Mouse (Mus musculus) R1 (cell line): ENCODE results near the gene Snx14.

Experiments used
- DNase-seq: peaks from one replicate; pipeline ENCODE4 v3.0.0-alpha.2; 2018; ENCODE audit warnings: low read depth, low spot score

Gene Snx14

GRCm38 (mm10) chr9:88380542-88380941, 58.2 kb downstream of the Snx14 start:
- DNase-seq = no peak

GRCm38 (mm10) chr9:88380076-88380475, 58.7 kb downstream of the Snx14 start:
- DNase-seq = no peak

DNA sequence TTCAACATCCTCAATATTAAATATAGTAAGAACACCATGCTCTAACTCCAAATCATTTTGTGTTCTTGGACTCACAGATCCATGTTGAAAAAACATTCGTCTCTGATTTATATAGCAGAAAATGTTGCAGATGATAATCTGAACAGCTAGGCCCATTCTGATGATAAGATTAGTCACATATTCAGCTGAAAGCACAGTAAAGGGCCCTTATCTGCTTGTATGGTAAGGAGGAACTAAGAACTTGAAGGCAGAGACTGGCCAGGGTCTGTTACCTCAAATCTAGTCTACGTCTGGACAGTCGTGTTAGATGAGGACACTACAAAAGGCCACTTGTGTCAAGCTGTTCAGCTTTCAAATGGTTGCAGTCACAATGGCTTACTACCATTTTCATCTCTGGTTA, 59.7 kb downstream of the Snx14 start:
- no peak for DNase-seq

- DNase-seq = no peak
Observed at GRCm38 (mm10) chr9:88377483-88377882, 61.3 kb downstream of the Snx14 start.

GRCm38 (mm10) chr9:88373001-88373400, 65.8 kb downstream of the Snx14 start:
- DNase-seq = peak; percentile 15

- DNase-seq = no peak
Observed at GRCm38 (mm10) chr9:88371201-88371600, 67.6 kb downstream of the Snx14 start.

- no peak for DNase-seq
Observed at GRCm38 (mm10) chr9:88369666-88370065, 69.1 kb downstream of the Snx14 start.

DNA sequence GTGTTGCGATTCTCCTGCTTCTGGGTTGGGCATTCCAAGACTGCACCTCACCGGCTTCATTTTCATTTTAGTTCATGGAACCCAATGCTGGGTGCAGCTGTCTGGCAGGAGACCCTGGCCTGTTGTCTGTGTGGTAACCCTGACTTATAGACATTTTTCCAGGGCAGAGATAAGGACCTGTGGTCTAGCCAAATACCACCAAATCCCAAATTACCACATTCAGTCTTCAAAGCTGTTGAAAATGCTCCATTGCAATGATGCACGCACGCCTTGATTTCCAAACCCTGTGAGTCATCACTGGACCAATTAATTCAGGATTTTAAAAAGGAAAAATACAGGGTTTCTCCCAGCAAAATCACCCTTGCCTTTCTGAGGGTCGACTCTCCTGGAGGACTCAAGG, 70.3 kb downstream of the Snx14 start:
- DNase-seq = no peak

DNA sequence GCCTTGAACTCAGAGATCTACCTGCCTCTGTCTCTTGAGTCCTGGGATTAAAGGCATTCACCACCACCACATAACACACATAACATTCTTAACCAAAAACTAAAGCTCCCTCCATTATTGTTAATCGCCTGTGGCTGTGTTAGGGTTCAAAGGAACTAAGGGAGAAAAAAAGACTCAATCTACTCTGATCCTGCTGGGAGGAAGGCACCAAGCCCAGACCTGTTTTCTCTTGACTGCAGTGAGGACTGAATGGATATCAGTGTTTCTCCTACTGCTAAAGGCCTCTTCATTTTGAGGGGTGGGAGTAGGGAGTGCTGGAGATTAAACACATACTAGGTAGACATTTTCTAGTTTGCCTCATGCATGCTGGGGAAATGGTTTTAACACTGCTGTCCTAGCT, 71.0 kb downstream of the Snx14 start:
- no peak for DNase-seq

DNA sequence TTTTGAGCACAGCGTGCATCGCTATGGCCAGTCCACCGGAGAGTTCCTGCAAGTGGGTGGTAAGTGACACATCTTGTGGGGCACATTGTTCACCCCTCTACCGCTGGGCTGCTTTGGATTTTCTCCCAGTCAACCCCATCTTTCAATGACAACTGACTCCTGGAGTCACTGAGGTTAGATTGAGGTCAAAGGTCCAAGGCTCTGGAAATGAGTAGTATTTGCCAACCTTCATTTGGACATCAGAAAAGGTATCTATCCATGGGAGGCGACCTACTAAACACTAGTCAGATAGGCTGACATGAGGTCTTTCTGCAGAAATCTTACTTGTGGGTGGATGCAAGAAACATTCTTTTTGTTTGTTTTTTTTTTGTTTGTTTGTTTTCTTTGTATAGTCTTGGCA, 71.4 kb downstream of the Snx14 start:
- no peak for DNase-seq

DNA sequence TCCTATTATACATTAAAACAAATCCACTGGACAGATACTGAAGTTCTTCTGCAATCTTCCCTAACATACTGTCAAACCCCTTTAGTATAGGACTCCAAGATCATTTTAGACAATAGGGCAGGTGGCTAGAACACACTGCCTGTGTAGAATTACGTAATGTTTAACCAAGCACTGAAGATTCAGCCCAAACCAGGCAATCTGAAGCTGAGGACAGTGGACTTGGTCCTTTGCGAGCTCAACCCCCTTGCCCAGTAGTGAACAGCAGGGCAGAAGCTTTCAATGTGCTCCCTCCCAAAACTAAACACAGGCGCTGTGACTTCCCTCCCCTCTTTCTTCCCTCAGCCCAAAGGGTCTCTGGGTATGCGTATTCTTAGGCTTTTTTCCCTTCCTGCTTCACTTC, 71.9 kb downstream of the Snx14 start:
- no peak for DNase-seq

DNA sequence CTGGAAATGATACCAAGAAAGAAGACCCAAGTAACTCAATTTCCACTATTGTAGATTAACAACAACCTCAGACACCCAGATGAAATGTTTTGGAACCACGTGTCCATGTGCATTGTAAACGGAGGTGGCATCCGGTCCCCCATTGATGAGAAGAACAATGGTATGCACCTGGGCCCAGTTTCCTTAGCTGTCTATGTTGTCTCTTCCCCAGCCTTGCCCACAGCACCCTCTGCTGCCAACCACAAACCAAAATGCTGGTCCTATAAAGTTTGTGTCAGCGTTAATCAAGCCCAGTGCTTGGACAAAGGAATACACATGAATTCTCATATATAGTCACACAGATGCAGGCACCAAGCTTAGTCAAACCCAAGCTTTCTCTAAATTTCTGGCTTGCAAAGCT, 72.5 kb downstream of the Snx14 start:
- no peak for DNase-seq

GRCm38 (mm10) chr9:88363102-88363501, 75.7 kb downstream of the Snx14 start:
- DNase-seq = no peak

DNA sequence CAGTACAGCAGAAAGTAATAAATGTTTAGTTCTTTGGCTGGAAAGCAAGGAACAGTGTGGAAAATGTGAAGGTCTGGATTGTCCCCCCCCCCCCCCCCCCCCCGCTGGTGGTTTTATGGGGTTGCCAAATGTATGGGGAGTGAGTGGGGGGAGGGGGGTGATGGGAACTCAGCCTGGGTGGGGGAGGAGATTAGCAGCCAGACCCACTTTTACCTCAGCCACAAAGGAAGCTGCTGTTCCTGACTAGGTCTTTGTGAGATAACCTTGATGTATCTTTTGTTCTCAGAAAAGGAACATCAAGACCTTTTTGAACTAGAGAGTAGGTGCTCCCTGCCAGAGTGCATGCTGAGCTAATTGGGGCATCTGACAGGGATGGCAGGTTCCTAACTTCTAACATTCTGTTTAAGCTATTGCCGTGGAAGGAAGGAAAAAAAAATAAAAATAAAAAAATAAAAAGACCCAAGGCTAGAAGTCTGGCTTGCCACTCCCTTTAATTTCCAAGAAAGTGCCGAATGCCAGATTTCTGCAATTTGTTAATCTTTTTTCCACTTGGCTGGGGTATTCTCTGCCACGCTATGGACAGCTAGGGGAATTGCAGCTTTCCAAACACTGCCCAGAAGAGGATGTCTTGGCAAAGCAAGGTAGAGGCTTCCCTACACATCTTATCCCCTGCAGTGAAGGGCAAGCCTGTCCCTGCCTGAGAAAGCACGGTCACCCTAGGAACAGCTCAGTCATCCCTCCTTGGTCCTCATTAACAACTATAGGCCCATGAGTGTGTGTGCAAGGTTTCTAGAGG, 76.5 kb downstream of the Snx14 start:
- peak; percentile 69 for DNase-seq

- no peak for DNase-seq
Observed at GRCm38 (mm10) chr9:88361211-88361909, 77.4 kb downstream of the Snx14 start.

DNA sequence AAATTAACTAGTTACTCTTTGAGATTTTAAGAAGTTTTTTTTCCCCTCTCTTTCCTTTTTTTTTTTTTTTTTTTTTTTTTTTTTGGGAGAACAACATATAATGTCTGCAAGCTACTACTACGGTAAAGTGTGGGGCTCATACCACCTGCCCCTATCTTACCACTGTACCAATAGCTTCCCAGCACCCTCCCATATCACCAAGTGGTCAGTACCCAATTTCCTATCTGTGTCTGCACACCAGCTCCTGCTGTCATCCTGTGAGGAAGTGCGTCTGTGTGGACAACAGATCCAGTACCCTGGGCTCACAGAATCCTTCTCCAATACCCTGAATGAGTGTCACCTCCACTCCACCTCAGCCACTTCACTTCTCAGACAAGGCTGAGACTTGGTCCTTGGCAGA, 79.6 kb downstream of the Snx14 start:
- no peak for DNase-seq

DNA sequence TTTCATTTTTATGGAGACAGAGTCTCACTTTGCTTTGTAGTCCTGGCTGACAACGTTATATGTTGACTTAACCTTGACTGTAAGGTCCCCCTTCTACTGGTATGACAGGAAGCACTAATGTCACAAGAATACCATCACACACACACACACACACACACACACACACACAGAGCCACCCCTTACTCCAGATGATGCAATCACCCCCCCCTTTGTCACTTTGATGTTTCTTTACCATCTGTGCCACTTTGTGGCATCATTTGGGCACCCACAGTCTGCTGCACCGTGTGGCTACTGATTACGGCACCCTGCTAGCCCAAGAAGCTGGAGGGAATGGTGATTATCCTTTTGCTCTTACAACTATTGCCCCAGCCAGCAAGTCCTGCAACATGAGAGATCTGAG, 81.6 kb downstream of the Snx14 start:
- DNase-seq = no peak

DNA sequence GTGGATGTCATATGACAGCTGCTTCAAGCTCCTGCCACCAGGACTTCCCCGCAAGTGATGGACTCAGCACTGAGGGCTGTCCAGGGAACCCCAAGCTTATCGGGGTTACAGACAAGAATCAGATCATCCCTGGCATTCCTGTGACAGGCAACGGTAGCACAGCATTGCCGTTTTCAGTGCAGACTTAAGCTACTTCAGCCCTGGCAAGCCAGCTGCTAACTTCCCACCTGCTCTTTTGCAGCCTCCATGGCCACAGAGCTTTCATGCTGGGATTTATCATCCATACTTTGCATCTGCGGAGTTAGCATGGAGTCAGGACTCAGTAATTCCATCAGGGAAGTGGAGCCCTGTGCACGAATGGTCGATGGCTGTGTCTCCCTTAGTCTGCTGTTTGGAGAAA, 85.3 kb downstream of the Snx14 start:
- no peak for DNase-seq

DNA sequence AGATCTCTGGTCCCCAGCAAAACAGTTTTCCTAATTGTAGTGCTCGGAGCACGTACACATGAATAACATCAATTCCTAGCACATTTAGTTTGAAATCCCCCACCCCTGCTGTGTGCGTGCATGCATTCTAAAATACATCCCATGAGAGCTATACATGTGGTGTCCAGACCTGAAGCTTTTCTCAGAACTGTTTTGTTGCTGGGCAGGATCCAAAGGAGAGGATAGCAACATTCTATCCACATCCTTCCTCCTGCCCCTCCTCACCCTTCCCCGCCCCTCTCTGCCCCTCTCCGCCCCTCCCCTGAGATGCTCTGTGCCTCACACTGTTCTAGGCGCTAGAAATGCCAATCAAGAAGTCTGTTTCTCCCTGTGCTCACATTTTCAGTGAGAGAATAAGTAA, 86.0 kb downstream of the Snx14 start:
- DNase-seq = no peak

DNA sequence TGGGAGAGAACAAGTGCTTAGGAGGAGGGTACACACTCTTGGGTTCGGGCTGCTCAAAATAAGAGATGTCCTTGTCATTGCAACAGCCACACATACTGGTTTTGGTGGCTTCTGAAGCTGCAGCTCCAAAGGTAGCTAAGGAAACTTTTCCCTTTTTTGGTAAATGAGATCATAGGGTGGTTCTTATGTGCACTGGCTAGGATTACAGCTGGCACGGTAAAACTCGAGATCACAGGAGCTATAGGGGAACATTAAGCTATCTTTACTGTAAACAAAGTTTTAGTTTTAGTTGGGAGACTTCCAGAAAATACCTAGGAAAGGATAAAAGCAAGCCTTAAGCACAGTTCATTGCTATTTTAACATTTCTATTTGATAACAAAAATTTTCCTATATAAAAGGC, 87.6 kb downstream of the Snx14 start:
- no peak for DNase-seq

DNA sequence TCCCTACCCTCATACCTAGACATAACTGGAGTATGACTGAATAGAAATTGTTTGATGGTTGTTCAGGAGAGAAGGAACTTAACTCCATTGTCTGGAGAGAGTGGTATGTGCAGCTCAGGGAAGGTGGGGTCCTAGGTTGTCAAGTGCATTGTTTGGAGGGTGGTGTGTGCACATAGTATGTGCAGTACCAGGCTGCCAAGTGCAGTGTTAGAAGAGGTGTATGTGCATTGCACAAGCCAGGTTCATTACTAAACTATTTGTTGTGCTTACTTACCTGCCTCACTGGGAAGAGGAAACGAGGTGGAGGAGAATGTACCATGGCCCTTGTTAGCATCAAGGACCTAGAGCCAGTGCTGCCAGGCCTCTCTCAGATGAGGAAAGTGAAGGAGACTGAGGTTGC, 88.4 kb downstream of the Snx14 start:
- DNase-seq = no peak

DNA sequence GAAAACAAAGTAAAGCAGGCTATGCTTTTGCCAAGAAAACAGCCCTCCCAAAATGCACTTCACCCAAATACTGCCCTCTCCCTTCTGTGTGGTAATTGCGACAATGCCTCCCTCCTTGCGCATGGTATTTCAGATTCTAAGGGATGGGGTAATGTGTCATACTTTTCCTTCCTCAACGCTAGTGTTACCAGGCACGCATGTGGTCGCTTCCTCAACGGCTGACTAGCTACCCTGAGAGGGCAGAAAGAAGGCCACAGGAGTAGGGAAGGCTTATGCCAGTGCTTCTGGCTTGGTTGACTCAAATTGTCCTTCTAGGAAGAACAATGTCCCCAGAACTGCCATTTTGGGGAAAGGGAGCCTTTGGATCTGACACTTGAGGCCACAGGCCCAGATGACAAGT, 90.1 kb downstream of the Snx14 start:
- DNase-seq = no peak

GRCm38 (mm10) chr9:88346857-88347256, 91.9 kb downstream of the Snx14 start:
- no peak for DNase-seq
